Mouse (Mus musculus) adipocyte (in vitro differentiated cells): ENCODE results near the gene Mctp2.
"Not testable (repeated sequence)": the region's sequence is repeated elsewhere in the genome, so short reads cannot be mapped to it uniquely, and the experiment has no call there.

Experiments used
- DNase-seq: peaks from one replicate; pipeline ENCODE4 v3.0.0-alpha.2; 2016; ENCODE audit warnings: low spot score

Gene Mctp2

GRCm38 (mm10) chr7:72271546-72271945 is 34.9 kb downstream of the Mctp2 start:
- DNase-seq, result no peak

GRCm38 (mm10) chr7:72269994-72270393 is 36.4 kb downstream of the Mctp2 start:
- DNase-seq, result no peak

GRCm38 (mm10) chr7:72260766-72261655 is 45.4 kb downstream of the Mctp2 start:
- DNase-seq, result no peak

- DNase-seq, result no peak
These were observed 47.4 kb downstream of the Mctp2 start for GRCm38 (mm10) chr7:72259045-72259444.

GRCm38 (mm10) chr7:72250326-72250725 is 56.1 kb downstream of the Mctp2 start:
- DNase-seq, result not testable (repeated sequence)

- DNase-seq, result no peak
These were observed 65.1 kb downstream of the Mctp2 start for GRCm38 (mm10) chr7:72241269-72241668.

- DNase-seq, result peak; percentile 14
These were observed 66.5 kb downstream of the Mctp2 start for GRCm38 (mm10) chr7:72239782-72240493.

- DNase-seq, result peak; percentile 48
These were observed 67.8 kb downstream of the Mctp2 start for GRCm38 (mm10) chr7:72238575-72238974.

- DNase-seq, result no peak
These were observed 71.9 kb downstream of the Mctp2 start for GRCm38 (mm10) chr7:72234433-72234998.

- DNase-seq, result no peak
These were observed 75.1 kb downstream of the Mctp2 start for GRCm38 (mm10) chr7:72231182-72231877.

- DNase-seq, result no peak
These were observed 76.5 kb downstream of the Mctp2 start for GRCm38 (mm10) chr7:72229925-72230324.

- no peak for DNase-seq
These were observed 82.8 kb downstream of the Mctp2 start for GRCm38 (mm10) chr7:72223558-72223957.

GRCm38 (mm10) chr7:72222532-72222931 is 83.9 kb downstream of the Mctp2 start:
- no peak for DNase-seq

GRCm38 (mm10) chr7:72218048-72218447 is 88.4 kb downstream of the Mctp2 start:
- DNase-seq, result no peak

GRCm38 (mm10) chr7:72215563-72216215 is 90.7 kb downstream of the Mctp2 start:
- DNase-seq, result no peak

GRCm38 (mm10) chr7:72210201-72210600 is 96.2 kb downstream of the Mctp2 start:
- DNase-seq, result no peak

GRCm38 (mm10) chr7:72209296-72209695 is 97.1 kb downstream of the Mctp2 start:
- no peak for DNase-seq

GRCm38 (mm10) chr7:72206841-72207240 is 99.6 kb downstream of the Mctp2 start:
- no peak for DNase-seq

- DNase-seq, result no peak
These were observed 110.7 kb downstream of the Mctp2 start for GRCm38 (mm10) chr7:72195709-72196108.

- DNase-seq, result no peak
These were observed 113.1 kb downstream of the Mctp2 start for GRCm38 (mm10) chr7:72193304-72193703.

GRCm38 (mm10) chr7:72181651-72182050 is 124.8 kb downstream of the Mctp2 start:
- DNase-seq, result no peak

- DNase-seq, result no peak
These were observed 137.1 kb downstream of the Mctp2 start for GRCm38 (mm10) chr7:72169320-72169719.
